Mouse (Mus musculus) forebrain, embryonic 11.5 days (tissue): ENCODE results near the gene Pink1. TPM values are rescaled to one million over a fixed set of nuclear protein-coding genes. Genes with fewer than 3 reads are reported as not detected.

ENCODE experiments used
- ATAC-seq: fragments of 200-750 bp; cut with Nextera tagmentation; replicated peaks from 2 replicates; pipeline ENCODE4 v1.8.0; 2017; ENCODE audit warnings: moderate TSS enrichment; ENCODE audit not compliant: low FRiP score
- DNase-seq: peaks from one replicate; pipeline ENCODE4 v3.0.0-alpha.2; 2017; ENCODE audit warnings: low spot score
- H3K27ac ChIP-seq: fragments of 300-500 bp; sonication (generic); 2 replicates; pipeline ENCODE4 v1.5.1; 2014; ENCODE audit warnings: low read depth, low read length
- H3K27me3 ChIP-seq: fragments of 300-500 bp; sonication (generic); 2 replicates; pipeline ENCODE4 v1.6.1; 2014; ENCODE audit warnings: mild to moderate bottlenecking, low read length, mixed read lengths; ENCODE audit not compliant: control insufficient read depth, insufficient read depth
- H3K36me3 ChIP-seq: fragments of 300-500 bp; sonication (generic); 2 replicates; pipeline ENCODE4 v1.6.1; 2014; ENCODE audit warnings: mild to moderate bottlenecking, low read length, moderate library complexity, mixed read lengths; ENCODE audit not compliant: control insufficient read depth, insufficient read depth
- H3K4me1 ChIP-seq: fragments of 300-500 bp; sonication (generic); replicated peaks from 2 replicates; pipeline ENCODE4 v1.6.1; 2014; ENCODE audit warnings: low read length, mixed read lengths; ENCODE audit not compliant: control insufficient read depth, insufficient read depth
- H3K4me2 ChIP-seq: fragments of 300-500 bp; sonication (generic); 2 replicates; pipeline ENCODE4 v1.6.1; 2014; ENCODE audit warnings: low read depth, mild to moderate bottlenecking, low read length, moderate library complexity, mixed read lengths; ENCODE audit not compliant: severe bottlenecking
- H3K4me3 ChIP-seq: fragments of 300-500 bp; sonication (generic); 2 replicates; pipeline ENCODE4 v1.5.1; 2014; ENCODE audit warnings: low read depth, low read length
- H3K9ac ChIP-seq: fragments of 300-500 bp; sonication (generic); 2 replicates; pipeline ENCODE4 v1.6.1; 2014; ENCODE audit warnings: low read length
- H3K9me3 ChIP-seq: fragments of 300-500 bp; sonication (generic); 2 replicates; pipeline ENCODE4 v1.6.1; 2016; ENCODE audit warnings: low read length, mixed read lengths; ENCODE audit not compliant: control insufficient read depth
- WGBS: fragments of 180-500 bp; shearing (Covaris S2); extraction: QIAGEN DNeasy Blood & Tissue Kit; methylation state at CpG from one replicate; pipeline ENCODE4 v1.1.7; 2014; 5-methylcytosine and 5-hydroxymethylcytosine counted together
- polyA plus RNA-seq: library from polyadenylated mRNA; unstranded; fragments of >200 nt; fragmentation: Nextera tagmentation; extraction: Ambion mirVana; gene quantifications from 2 replicates; pipeline ENCODE4 v1.2.1, GENCODE M21; 2014

The Pink1 gene
- polyA plus RNA-seq, 1 experiment from 2014 or later: 21.5 TPM

GRCm38 (mm10) chr4:138347280-138347679 is 21.2 kb upstream of the Pink1 start:
- no peak overlapping the region for H3K9ac ChIP-seq
- no peaks in the 10 kb centered on the region for H3K9me3 ChIP-seq
- no peaks in the 10 kb centered on the region for H3K36me3 ChIP-seq
- H3K27me3 ChIP-seq: no peaks in the 10 kb centered on the region
- H3K4me3 ChIP-seq: no peak overlapping the region
- no peak overlapping the region for H3K27ac ChIP-seq
- ATAC-seq (no peak), DNase-seq (no peak)
- WGBS: 80% methylated on average over 1 of the region's 1 CpGs
- no peaks in the 10 kb centered on the region for H3K4me1 ChIP-seq
- no peak overlapping the region for H3K4me2 ChIP-seq

GRCm38 (mm10) chr4:138344891-138345545 is 18.9 kb upstream of the Pink1 start:
- no peak overlapping the region for H3K27ac ChIP-seq
- no peaks in the 10 kb centered on the region for H3K36me3 ChIP-seq
- H3K4me2 ChIP-seq: no peak overlapping the region
- no peaks in the 10 kb centered on the region for H3K4me1 ChIP-seq
- no peak overlapping the region for H3K9ac ChIP-seq
- 85% methylated on average over 9 of the region's 9 CpGs for WGBS
- H3K27me3 ChIP-seq: no peaks in the 10 kb centered on the region
- H3K4me3 ChIP-seq: no peak overlapping the region
- DNase-seq (no peak), ATAC-seq (no peak)
- no peaks in the 10 kb centered on the region for H3K9me3 ChIP-seq

- H3K9ac ChIP-seq: no peak overlapping the region
- no peak overlapping the region for H3K27ac ChIP-seq
- DNase-seq (no peak), ATAC-seq (no peak)
- no peak overlapping the region for H3K4me3 ChIP-seq
- no peaks in the 10 kb centered on the region for H3K27me3 ChIP-seq
- 87% methylated on average over 10 of the region's 10 CpGs for WGBS
- no peaks in the 10 kb centered on the region for H3K9me3 ChIP-seq
- H3K4me2 ChIP-seq: no peak overlapping the region
- no peaks in the 10 kb centered on the region for H3K4me1 ChIP-seq
- H3K36me3 ChIP-seq: no peaks in the 10 kb centered on the region
Measured at GRCm38 (mm10) chr4:138343341-138343837, 17.3 kb upstream of the Pink1 start.

GRCm38 (mm10) chr4:138342778-138343177 is 16.7 kb upstream of the Pink1 start:
- DNase-seq (no peak), ATAC-seq (no peak)
- Histone ChIP-seq H3K27ac (no peak overlapping the region), H3K9ac (no peak overlapping the region), H3K4me2 (no peak overlapping the region), H3K36me3 (no peaks in the 10 kb centered on the region), H3K27me3 (no peaks in the 10 kb centered on the region), H3K9me3 (no peaks in the 10 kb centered on the region), H3K4me1 (no peaks in the 10 kb centered on the region), H3K4me3 (no peak overlapping the region)
- 86% methylated on average over 6 of the region's 6 CpGs for WGBS

GRCm38 (mm10) chr4:138342048-138342447 is 15.9 kb upstream of the Pink1 start:
- Histone ChIP-seq H3K9ac (no peak overlapping the region), H3K36me3 (no peaks in the 10 kb centered on the region), H3K9me3 (no peaks in the 10 kb centered on the region), H3K4me2 (no peak overlapping the region), H3K4me3 (no peak overlapping the region), H3K27ac (no peak overlapping the region), H3K27me3 (no peaks in the 10 kb centered on the region), H3K4me1 (no peaks in the 10 kb centered on the region)
- 79% methylated on average over 7 of the region's 7 CpGs for WGBS
- no peak for DNase-seq
- ATAC-seq: no peak

- ATAC-seq (no peak), DNase-seq (no peak)
- no peak overlapping the region for H3K4me3 ChIP-seq
- H3K9me3 ChIP-seq: no peaks in the 10 kb centered on the region
- no peaks in the 10 kb centered on the region for H3K4me1 ChIP-seq
- no peak overlapping the region for H3K9ac ChIP-seq
- no peaks in the 10 kb centered on the region for H3K27me3 ChIP-seq
- H3K36me3 ChIP-seq: no peaks in the 10 kb centered on the region
- H3K27ac ChIP-seq: no peak overlapping the region
- no peak overlapping the region for H3K4me2 ChIP-seq
- WGBS: 73% methylated on average over 8 of the region's 8 CpGs
Measured at GRCm38 (mm10) chr4:138341393-138341792, 15.3 kb upstream of the Pink1 start.

GRCm38 (mm10) chr4:138339963-138340362 is 13.9 kb upstream of the Pink1 start:
- WGBS: 34% methylated on average over 4 of the region's 4 CpGs

GRCm38 (mm10) chr4:138337341-138337740 is 11.2 kb upstream of the Pink1 start:
- H3K4me2 ChIP-seq: no peak overlapping the region
- H3K27me3 ChIP-seq: no peaks in the 10 kb centered on the region
- no peak overlapping the region for H3K27ac ChIP-seq
- WGBS: 87% methylated on average over 9 of the region's 9 CpGs
- ATAC-seq (no peak), DNase-seq (no peak)
- H3K36me3 ChIP-seq: no peaks in the 10 kb centered on the region
- H3K4me1 ChIP-seq: no peaks in the 10 kb centered on the region
- H3K9me3 ChIP-seq: no peaks in the 10 kb centered on the region
- H3K9ac ChIP-seq: no peak overlapping the region
- no peak overlapping the region for H3K4me3 ChIP-seq

More at GRCm38 (mm10) chr4:138339963-138340362, 13.9 kb upstream of the Pink1 start:
- Histone ChIP-seq H3K4me1 (no peaks in the 10 kb centered on the region), H3K9ac (no peak overlapping the region), H3K4me2 (no peak overlapping the region), H3K27ac (no peak overlapping the region), H3K27me3 (no peaks in the 10 kb centered on the region), H3K36me3 (no peaks in the 10 kb centered on the region), H3K9me3 (no peaks in the 10 kb centered on the region), H3K4me3 (no peak overlapping the region)
- no peak for ATAC-seq
- DNase-seq: peak; percentile 70

GRCm38 (mm10) chr4:138336876-138337275 is 10.8 kb upstream of the Pink1 start:
- Histone ChIP-seq H3K27ac (no peak overlapping the region), H3K4me2 (no peak overlapping the region), H3K27me3 (no peaks in the 10 kb centered on the region), H3K36me3 (no peaks in the 10 kb centered on the region), H3K9ac (no peak overlapping the region), H3K9me3 (no peaks in the 10 kb centered on the region), H3K4me1 (no peaks in the 10 kb centered on the region), H3K4me3 (no peak overlapping the region)
- 75% methylated on average over 5 of the region's 5 CpGs for WGBS
- DNase-seq: no peak
- ATAC-seq: no peak
